Mouse (Mus musculus) kidney, embryonic 15.5 days (tissue): ENCODE data around the gene Fam160b1. TPM values are rescaled to one million over a fixed set of nuclear protein-coding genes. Genes with fewer than 3 reads are reported as not detected.

Experiments
- ATAC-seq: fragments of 200-750 bp; cut with Nextera tagmentation; replicated peaks from 2 replicates; pipeline ENCODE4 v1.8.0; 2017; ENCODE audit warnings: moderate TSS enrichment; ENCODE audit not compliant: low FRiP score
- H3K27ac ChIP-seq: fragments of 300-500 bp; sonication (generic); 2 replicates; pipeline ENCODE4 v1.5.1; 2015; ENCODE audit warnings: mild to moderate bottlenecking, inconsistent platforms
- H3K27me3 ChIP-seq: fragments of 300-500 bp; sonication (generic); 2 replicates; pipeline ENCODE4 v1.6.1; 2015; ENCODE audit warnings: inconsistent platforms
- H3K36me3 ChIP-seq: fragments of 300-500 bp; sonication (generic); 2 replicates; pipeline ENCODE4 v1.6.1; 2015; ENCODE audit warnings: inconsistent platforms
- H3K4me1 ChIP-seq: fragments of 300-500 bp; sonication (generic); 2 replicates; pipeline ENCODE4 v1.6.1; 2015; ENCODE audit warnings: inconsistent platforms
- H3K4me2 ChIP-seq: fragments of 300-500 bp; sonication (generic); 2 replicates; pipeline ENCODE4 v1.6.1; 2015; ENCODE audit warnings: moderate library complexity, mild to moderate bottlenecking, inconsistent platforms
- H3K4me3 ChIP-seq: fragments of 300-500 bp; sonication (generic); replicated peaks from 2 replicates; pipeline ENCODE4 v1.5.1; 2015; ENCODE audit warnings: mild to moderate bottlenecking, inconsistent platforms
- H3K9ac ChIP-seq: fragments of 300-500 bp; sonication (generic); 2 replicates; pipeline ENCODE4 v1.6.1; 2015; ENCODE audit warnings: mild to moderate bottlenecking, inconsistent platforms
- H3K9me3 ChIP-seq: fragments of 300-500 bp; sonication (generic); replicated peaks from 2 replicates; pipeline ENCODE4 v1.6.1; 2016; ENCODE audit warnings: inconsistent platforms
- WGBS: fragments of 180-500 bp; shearing (Covaris S2); methylation state at CpG from one replicate; pipeline ENCODE4 v1.1.7; 2015; ENCODE audit warnings: mixed read lengths; 5-methylcytosine and 5-hydroxymethylcytosine counted together
- polyA plus RNA-seq: library from polyadenylated mRNA; unstranded; fragments of >200 nt; fragmentation: Nextera tagmentation; extraction: Ambion mirVana; gene quantifications from 2 replicates; pipeline ENCODE4 v1.2.1, GENCODE M21; 2015

Fam160b1 gene
- polyA plus RNA-seq, 1 experiment from 2014 or later: 14.1 TPM

- no peaks in the 10 kb centered on the region for H3K36me3 ChIP-seq
- H3K4me1 ChIP-seq: no peaks in the 10 kb centered on the region
- H3K27me3 ChIP-seq: no peaks in the 10 kb centered on the region
- no peak overlapping the region for H3K27ac ChIP-seq
- no peak overlapping the region for H3K4me3 ChIP-seq
- H3K9ac ChIP-seq: no peak overlapping the region
- no peaks in the 10 kb centered on the region for H3K9me3 ChIP-seq
- no peak overlapping the region for H3K4me2 ChIP-seq
- ATAC-seq: no peak
Observed at GRCm38 (mm10) chr19:57327679-57328078, 32.8 kb upstream of the Fam160b1 start.

GRCm38 (mm10) chr19:57328269-57328668 lies 32.2 kb upstream of the Fam160b1 start:
- Histone ChIP-seq H3K27ac (no peak overlapping the region), H3K36me3 (no peaks in the 10 kb centered on the region), H3K9me3 (no peaks in the 10 kb centered on the region), H3K4me3 (no peak overlapping the region), H3K9ac (no peak overlapping the region), H3K27me3 (no peaks in the 10 kb centered on the region), H3K4me1 (no peaks in the 10 kb centered on the region), H3K4me2 (no peak overlapping the region)
- 96% methylated on average over 7 of the region's 7 CpGs for WGBS
- no peak for ATAC-seq

- Histone ChIP-seq H3K9me3 (no peaks in the 10 kb centered on the region), H3K27me3 (no peaks in the 10 kb centered on the region), H3K36me3 (no peaks in the 10 kb centered on the region), H3K4me3 (no peak overlapping the region), H3K9ac (no peak overlapping the region), H3K4me1 (no peaks in the 10 kb centered on the region), H3K4me2 (no peak overlapping the region), H3K27ac (no peak overlapping the region)
- ATAC-seq: no peak
- 63% methylated on average over 12 of the region's 12 CpGs for WGBS
Observed at GRCm38 (mm10) chr19:57328792-57329191, 31.7 kb upstream of the Fam160b1 start.

DNA sequence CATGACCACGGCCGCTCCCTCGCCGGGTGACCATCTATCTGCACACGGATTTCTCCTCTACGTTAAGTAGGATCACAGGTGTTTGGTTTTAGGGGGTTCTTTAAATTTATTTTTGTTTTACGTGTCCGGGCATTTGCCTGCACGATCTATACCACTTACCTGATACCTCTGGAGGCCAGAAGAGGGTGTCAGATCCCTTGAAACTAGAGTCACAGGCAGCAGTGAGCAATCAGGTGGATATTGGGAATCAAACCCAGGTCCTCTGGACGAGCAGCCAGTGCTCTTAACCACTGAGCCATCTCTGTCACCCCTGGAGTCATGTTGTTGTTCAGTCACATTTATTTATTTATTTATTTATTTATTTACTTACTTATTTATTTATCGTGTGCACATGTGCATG lies 30.2 kb upstream of the Fam160b1 start:
- Histone ChIP-seq H3K4me2 (no peak overlapping the region), H3K9ac (no peak overlapping the region), H3K36me3 (no peaks in the 10 kb centered on the region), H3K27ac (no peak overlapping the region), H3K4me1 (no peaks in the 10 kb centered on the region), H3K27me3 (no peaks in the 10 kb centered on the region), H3K9me3 (no peaks in the 10 kb centered on the region), H3K4me3 (no peak overlapping the region)
- no peak for ATAC-seq
- WGBS: 77% methylated on average over 11 of the region's 11 CpGs

DNA sequence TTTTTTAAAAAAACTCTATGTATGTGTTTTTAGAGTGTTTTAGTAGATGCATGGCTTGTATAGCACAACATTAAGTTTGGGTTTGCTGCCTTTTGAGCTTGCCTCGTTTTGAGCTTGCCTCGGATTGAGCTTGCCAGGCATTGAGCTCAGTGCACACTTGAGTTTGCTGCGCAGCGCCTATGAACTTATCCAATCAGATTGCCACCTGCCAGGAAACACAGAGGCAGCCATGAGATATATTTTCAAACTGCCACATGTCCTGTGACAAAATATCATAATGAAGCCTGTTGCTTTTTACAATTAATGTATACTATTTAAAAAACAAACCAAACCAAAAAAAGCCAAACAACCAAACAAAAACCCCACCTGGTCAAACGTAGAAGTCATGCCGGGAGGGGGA lies 29.2 kb upstream of the Fam160b1 start:
- H3K9ac ChIP-seq: no peak overlapping the region
- H3K27ac ChIP-seq: no peak overlapping the region
- no peak for ATAC-seq
- H3K4me2 ChIP-seq: no peak overlapping the region
- H3K9me3 ChIP-seq: no peaks in the 10 kb centered on the region
- no peaks in the 10 kb centered on the region for H3K27me3 ChIP-seq
- no peaks in the 10 kb centered on the region for H3K4me1 ChIP-seq
- H3K4me3 ChIP-seq: no peak overlapping the region
- WGBS: 83% methylated on average over 6 of the region's 6 CpGs
- no peaks in the 10 kb centered on the region for H3K36me3 ChIP-seq

GRCm38 (mm10) chr19:57333356-57333755 lies 27.1 kb upstream of the Fam160b1 start:
- H3K27ac ChIP-seq: no peak overlapping the region
- H3K9ac ChIP-seq: no peak overlapping the region
- 91% methylated on average over 4 of the region's 4 CpGs for WGBS
- H3K4me2 ChIP-seq: no peak overlapping the region
- no peak for ATAC-seq
- H3K4me1 ChIP-seq: no peaks in the 10 kb centered on the region
- no peaks in the 10 kb centered on the region for H3K27me3 ChIP-seq
- H3K4me3 ChIP-seq: no peak overlapping the region
- no peaks in the 10 kb centered on the region for H3K9me3 ChIP-seq
- no peaks in the 10 kb centered on the region for H3K36me3 ChIP-seq

DNA sequence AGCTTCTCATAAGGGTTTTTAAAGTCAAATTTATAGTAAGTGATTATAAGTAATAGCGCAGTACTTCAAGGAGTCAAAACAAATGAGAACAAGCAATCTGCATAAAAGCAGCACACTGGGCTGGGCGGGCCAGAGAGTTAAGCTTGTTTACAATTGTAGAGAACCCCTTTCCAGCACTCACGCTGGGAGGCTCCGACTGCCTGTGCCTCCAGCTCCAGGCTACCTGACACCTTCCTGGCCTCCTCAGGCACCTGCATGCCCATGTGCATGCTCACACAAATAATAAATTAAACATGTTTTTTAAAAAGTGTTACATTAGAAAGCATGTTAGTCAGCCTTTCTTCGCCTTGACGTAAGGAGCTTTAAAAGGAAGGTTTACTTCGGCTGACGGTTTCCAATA lies 25.3 kb upstream of the Fam160b1 start:
- no peaks in the 10 kb centered on the region for H3K27me3 ChIP-seq
- no peak for ATAC-seq
- H3K9me3 ChIP-seq: no peaks in the 10 kb centered on the region
- H3K4me3 ChIP-seq: no peak overlapping the region
- no peak overlapping the region for H3K9ac ChIP-seq
- H3K36me3 ChIP-seq: no peaks in the 10 kb centered on the region
- WGBS: 55% methylated on average over 8 of the region's 8 CpGs
- no peak overlapping the region for H3K27ac ChIP-seq
- H3K4me2 ChIP-seq: no peak overlapping the region
- H3K4me1 ChIP-seq: no peaks in the 10 kb centered on the region

- Histone ChIP-seq H3K4me2 (no peak overlapping the region), H3K27ac (no peak overlapping the region), H3K4me1 (no peaks in the 10 kb centered on the region), H3K27me3 (no peaks in the 10 kb centered on the region), H3K4me3 (no peak overlapping the region), H3K9ac (no peak overlapping the region), H3K9me3 (no peaks in the 10 kb centered on the region), H3K36me3 (no peaks in the 10 kb centered on the region)
- no peak for ATAC-seq
- 87% methylated on average over 13 of the region's 13 CpGs for WGBS
Observed at GRCm38 (mm10) chr19:57339281-57339864, 21.1 kb upstream of the Fam160b1 start.

DNA sequence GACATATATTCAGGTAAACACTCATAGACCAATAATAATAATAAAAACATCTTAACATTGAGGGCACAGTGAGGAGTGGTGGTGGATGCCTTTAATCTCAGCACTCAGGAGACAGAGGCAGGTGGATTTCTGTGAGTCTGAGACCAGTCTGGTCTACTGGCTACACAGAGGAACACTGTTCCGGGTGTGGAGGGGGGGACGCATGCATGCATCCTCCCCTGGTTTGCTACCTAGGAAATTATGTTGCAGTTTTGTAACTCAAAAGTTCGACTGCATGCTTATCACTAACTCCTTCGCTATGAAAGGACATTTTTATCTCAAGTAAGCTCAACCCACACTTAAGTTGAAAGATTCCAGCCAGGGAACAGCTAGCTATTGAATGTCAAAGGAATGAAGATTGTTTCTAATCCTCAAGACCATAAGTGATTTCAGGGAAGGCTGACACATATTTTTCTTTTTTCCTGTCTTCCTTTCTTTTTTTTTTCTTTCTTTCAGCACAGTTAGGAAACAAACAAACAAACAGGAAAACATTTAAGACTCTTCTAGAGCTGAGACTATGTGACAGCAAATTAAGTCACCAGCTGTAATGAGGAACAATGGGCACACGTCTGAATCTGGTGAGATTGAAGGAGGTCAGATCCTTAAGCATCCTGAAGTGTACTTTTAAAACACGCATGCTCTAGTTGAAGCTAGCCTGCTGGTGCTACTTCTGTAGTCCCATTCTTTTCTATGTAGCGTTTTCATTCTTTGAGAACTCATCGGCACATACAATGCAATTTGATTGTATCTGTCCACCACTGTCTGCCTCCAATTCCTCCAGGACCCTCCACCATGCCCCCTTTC lies 19.4 kb upstream of the Fam160b1 start:
- no peaks in the 10 kb centered on the region for H3K9me3 ChIP-seq
- ATAC-seq: no peak
- 86% methylated on average over 8 of the region's 8 CpGs for WGBS
- H3K36me3 ChIP-seq: no peaks in the 10 kb centered on the region
- no peak overlapping the region for H3K4me2 ChIP-seq
- no peak overlapping the region for H3K9ac ChIP-seq
- H3K27ac ChIP-seq: no peak overlapping the region
- no peaks in the 10 kb centered on the region for H3K27me3 ChIP-seq
- H3K4me3 ChIP-seq: no peak overlapping the region
- no peaks in the 10 kb centered on the region for H3K4me1 ChIP-seq

- H3K27ac ChIP-seq: no peak overlapping the region
- H3K27me3 ChIP-seq: no peaks in the 10 kb centered on the region
- no peaks in the 10 kb centered on the region for H3K4me1 ChIP-seq
- no peak for ATAC-seq
- WGBS: 83% methylated on average over 5 of the region's 5 CpGs
- no peak overlapping the region for H3K9ac ChIP-seq
- H3K4me3 ChIP-seq: no peak overlapping the region
- H3K36me3 ChIP-seq: no peaks in the 10 kb centered on the region
- H3K4me2 ChIP-seq: no peak overlapping the region
- H3K9me3 ChIP-seq: peaks cover 7% of the 10 kb centered on the region; the same call in 1 of the 2 replicates
Observed at GRCm38 (mm10) chr19:57343860-57344259, 16.6 kb upstream of the Fam160b1 start.

DNA sequence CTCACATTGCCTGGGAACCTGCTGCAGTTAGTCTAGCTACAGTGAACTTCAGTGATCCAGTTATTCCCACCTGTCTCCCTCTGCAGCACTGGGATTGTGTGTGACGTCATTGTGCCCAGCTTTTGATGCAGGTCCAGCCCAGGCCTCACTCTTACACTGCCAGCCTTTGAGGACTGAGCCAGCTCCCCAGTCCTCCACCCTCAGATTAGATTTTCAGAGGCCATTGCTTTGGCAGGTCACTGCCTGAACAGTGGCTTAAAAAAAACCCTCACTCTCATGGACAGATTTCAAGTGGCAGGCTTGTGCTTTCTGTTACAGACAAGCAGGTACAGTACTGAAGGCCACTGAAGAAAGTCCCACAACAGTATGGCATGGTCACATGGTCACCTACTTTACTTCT lies 15.8 kb upstream of the Fam160b1 start:
- Histone ChIP-seq H3K4me2 (no peak overlapping the region), H3K36me3 (no peaks in the 10 kb centered on the region), H3K4me3 (no peak overlapping the region), H3K4me1 (no peaks in the 10 kb centered on the region), H3K27ac (no peak overlapping the region), H3K9me3 (peaks cover 7% of the 10 kb centered on the region; the same call in 1 of the 2 replicates), H3K9ac (no peak overlapping the region), H3K27me3 (no peaks in the 10 kb centered on the region)
- 90% methylated on average over 1 of the region's 1 CpGs for WGBS
- no peak for ATAC-seq

GRCm38 (mm10) chr19:57349096-57349495 lies 11.4 kb upstream of the Fam160b1 start:
- Histone ChIP-seq H3K9ac (no peak overlapping the region), H3K4me3 (no peak overlapping the region), H3K36me3 (no peaks in the 10 kb centered on the region), H3K9me3 (peaks cover 7% of the 10 kb centered on the region; the same call in 1 of the 2 replicates), H3K4me1 (no peaks in the 10 kb centered on the region), H3K4me2 (no peak overlapping the region), H3K27ac (no peak overlapping the region), H3K27me3 (no peaks in the 10 kb centered on the region)
- no peak for ATAC-seq
